Mouse (Mus musculus) right cerebral cortex, postnatal 25 days (tissue): ENCODE results near the gene Cmtm5.
A peak's percentile ranks its signal among the peaks of the same experiment; 100 is the strongest.

Source experiments
- DNase-seq: peaks from one replicate; pipeline ENCODE4 v3.0.0; 2022

Cmtm5 gene

GRCm38 (mm10) chr14:54935904-54936830 lies at the start of gene Cmtm5:
Cmtm5 (plus strand) TSS chr14:54936261.
- peak; percentile 45 for DNase-seq

GRCm38 (mm10) chr14:54892200-54892599 lies 43.9 kb upstream of the Cmtm5 start, which contains the start of gene Pabpn1:
Pabpn1 (plus strand) TSS chr14:54892500.
- DNase-seq: no peak

- DNase-seq: peak; percentile 99
These were observed 42.3 kb upstream of the Cmtm5 start for GRCm38 (mm10) chr14:54893651-54894181.

- no peak for DNase-seq
These were observed 41.5 kb upstream of the Cmtm5 start for GRCm38 (mm10) chr14:54894296-54895151.

- no peak for DNase-seq
These were observed 38.6 kb upstream of the Cmtm5 start for GRCm38 (mm10) chr14:54897445-54897844.

DNA sequence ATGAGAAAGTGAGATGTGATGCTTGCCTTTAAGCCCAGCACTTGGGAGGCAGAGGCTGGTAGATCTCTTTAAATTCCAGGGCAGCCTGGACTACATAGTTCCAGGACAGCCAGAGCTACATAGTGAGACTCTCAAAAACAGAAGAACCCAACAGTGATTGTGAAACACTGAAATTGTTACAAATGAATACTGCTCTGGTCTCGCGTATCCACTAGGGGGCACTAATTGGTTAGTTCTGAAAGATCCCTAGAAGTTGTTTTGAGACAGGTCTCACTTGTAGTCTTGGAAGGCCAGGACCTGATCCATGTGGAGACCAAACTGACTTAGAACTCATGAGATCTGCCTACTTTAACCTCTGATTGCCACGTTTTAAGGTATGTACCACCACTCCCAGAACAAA lies 35.7 kb upstream of the Cmtm5 start:
- DNase-seq: peak; percentile 53

DNA sequence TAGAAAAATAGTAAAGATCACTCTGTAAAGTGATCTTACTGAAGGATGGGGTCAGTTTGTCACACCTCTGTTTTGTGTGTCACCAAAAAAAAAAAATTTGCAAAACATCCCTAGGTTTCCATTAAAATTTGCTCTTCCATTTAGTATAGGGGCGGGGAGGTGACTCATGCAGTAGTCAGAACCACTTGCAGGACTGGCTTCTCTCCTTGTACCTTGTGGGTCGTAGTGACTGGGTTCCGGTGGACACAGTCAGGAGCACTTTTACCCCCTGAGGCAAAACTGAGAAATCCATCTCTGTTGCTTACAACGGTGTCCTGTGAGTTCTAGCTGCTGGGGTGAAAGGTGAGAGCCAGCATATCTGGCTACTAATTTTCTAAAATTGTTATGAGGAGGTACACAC lies 32.4 kb upstream of the Cmtm5 start:
- no peak for DNase-seq

DNA sequence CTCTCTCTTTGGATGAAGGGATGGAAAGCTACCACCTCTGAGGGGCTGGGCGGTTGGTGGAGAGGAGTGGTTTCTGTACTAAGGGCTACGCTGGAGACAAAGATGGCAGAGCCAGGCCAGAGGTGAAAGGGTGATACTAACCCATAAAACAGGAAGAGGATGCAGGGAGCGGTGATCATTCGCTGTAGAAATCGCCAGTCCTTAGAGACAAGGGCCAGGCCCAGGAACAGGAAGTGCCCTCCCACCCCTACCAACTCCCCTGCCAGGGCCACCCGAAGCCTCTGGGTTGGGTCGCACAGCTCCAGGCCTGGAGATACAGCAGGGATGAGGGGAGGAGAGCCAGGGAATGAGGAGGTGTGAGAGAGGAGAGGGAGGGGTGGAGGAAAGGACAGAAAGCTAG lies 27.4 kb upstream of the Cmtm5 start:
- no peak for DNase-seq

- DNase-seq: peak; percentile 40
These were observed 23.8 kb upstream of the Cmtm5 start for GRCm38 (mm10) chr14:54912109-54912850.

DNA sequence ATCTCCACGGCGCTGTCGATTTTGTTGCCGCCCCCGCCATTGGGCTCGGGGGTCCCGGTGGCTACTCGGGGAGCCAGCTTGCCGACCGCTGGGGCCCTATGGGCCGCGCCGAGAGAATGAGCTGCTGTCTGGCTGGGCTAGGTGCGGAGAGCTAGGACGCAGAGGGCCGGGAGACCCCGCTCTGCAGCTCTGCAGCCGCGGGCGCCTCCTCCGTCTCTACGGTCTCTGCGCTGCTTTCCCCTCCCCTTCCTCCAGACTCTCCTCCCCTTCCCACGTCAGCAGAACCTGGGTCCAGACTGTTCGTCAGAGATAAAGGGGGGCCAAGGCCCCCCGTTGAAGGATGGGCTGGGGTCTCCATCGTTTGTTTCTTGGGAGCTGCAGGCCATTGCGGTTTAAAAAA lies 23.2 kb upstream of the Cmtm5 start, which contains the start of gene Slc22a17:
Slc22a17 (minus strand) TSS at position 247 of the 400 bp plus-strand sequence.
- peak; percentile 84 for DNase-seq

DNA sequence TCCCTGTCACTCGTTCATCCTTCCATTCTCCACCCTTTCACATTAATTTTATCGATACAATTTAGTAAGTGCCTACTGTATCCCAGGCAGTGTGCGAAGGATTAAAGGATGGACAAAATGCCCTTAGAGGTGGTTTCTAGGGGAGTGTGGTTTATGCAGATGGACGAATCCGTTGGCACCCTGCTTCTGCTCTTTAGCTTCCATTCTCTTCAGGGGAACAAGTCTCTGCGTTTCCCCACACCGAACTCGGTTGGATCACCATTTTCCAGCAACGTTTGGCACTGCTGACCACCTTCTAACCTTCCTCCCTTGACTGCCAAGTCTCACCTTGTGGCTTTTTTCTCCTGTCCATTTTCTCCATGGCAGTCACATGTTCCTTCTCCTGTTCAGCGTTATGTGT lies 22.7 kb upstream of the Cmtm5 start:
- no peak for DNase-seq

GRCm38 (mm10) chr14:54920076-54920685 lies 15.9 kb upstream of the Cmtm5 start:
- DNase-seq: no peak

- DNase-seq: no peak
These were observed 11.3 kb upstream of the Cmtm5 start for GRCm38 (mm10) chr14:54924641-54925348.

- peak; percentile 47 for DNase-seq
These were observed 10.4 kb upstream of the Cmtm5 start, which contains the start of gene Efs for GRCm38 (mm10) chr14:54925349-54926342. Efs (minus strand) TSS chr14:54926126.

- DNase-seq: no peak
These were observed 9.5 kb upstream of the Cmtm5 start for GRCm38 (mm10) chr14:54926401-54927158.

DNA sequence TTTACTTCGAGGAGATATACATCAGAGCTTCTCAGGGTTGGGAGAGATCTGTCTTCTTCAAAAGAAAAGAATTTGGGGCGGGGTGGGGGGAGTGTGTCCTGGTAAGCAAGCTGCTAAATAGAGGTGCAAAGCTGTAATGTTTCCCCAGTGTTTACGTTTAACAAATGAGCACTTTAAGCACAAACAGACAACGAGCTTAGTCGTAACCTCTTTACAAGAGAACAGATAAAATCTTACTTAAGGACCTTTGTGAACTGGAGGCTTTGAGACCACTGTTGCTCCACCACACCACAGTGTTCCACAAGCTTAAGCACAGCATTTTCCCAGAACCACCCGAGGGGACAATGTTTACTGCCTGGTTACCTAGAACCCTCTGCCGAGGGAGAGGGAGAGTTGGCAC lies 8.8 kb upstream of the Cmtm5 start:
- DNase-seq: no peak

DNA sequence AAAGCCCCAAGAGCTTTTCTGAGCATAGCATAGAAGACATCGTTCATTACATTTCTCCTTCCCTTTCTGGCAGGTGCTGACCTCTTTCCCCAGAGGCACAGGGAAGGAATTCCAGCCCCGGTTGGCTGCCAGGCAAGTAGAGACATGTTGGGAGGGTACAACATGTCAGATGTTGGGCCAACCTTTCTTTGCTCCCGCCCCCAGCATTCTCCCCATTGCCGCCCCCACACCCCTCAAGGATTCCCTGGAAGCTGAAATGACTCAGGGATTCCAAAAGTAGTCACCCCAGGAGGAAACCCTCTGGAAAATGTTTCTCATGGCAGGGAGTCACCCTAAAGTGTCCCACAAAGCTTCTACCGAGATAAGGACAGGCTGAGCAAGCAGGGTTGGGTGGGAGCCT lies 6.3 kb upstream of the Cmtm5 start:
- no peak for DNase-seq

GRCm38 (mm10) chr14:54930431-54930830 lies 5.6 kb upstream of the Cmtm5 start:
- DNase-seq: no peak

GRCm38 (mm10) chr14:54932645-54933150 lies 3.4 kb upstream of the Cmtm5 start, which contains the start of gene Il25:
Il25 (plus strand) TSS chr14:54932695.
- no peak for DNase-seq
